Mouse (Mus musculus) liver, adult (tissue): ENCODE results near the gene Dmtf1.

Source experiments
- GATA4 ChIP-seq: IDR thresholded peaks from 2 replicates; pipeline ENCODE4 v1.6.1; 2014; ENCODE audit warnings: mild to moderate bottlenecking, low read length; ENCODE audit not compliant: insufficient replicate concordance

Dmtf1 gene

GRCm38 (mm10) chr5:9114162-9114561, 47.4 kb downstream of the Dmtf1 start:
- no peak for TF ChIP-seq GATA4

- TF ChIP-seq GATA4, result no peak
These were observed 49.8 kb downstream of the Dmtf1 start for GRCm38 (mm10) chr5:9111759-9112158.

DNA sequence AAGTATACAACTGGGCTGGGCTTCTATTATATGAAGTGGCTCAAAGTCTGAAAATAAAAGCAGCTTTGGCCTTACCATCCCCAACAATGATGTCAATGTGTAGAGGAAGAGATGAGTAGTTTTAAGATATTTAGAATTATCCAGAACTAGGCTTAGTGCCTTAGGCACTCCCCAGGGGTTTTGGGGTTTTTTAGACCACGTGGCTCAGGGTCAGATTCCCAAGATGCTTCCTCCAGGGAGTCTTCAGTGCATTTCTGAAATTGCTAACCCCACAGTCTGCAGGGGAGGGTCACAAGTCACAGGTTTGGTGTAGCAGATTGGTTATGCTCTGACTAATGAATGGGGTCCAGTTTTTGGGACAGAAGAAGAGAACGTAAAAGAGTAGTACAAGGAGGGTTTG, 50.3 kb downstream of the Dmtf1 start:
- no peak for TF ChIP-seq GATA4

DNA sequence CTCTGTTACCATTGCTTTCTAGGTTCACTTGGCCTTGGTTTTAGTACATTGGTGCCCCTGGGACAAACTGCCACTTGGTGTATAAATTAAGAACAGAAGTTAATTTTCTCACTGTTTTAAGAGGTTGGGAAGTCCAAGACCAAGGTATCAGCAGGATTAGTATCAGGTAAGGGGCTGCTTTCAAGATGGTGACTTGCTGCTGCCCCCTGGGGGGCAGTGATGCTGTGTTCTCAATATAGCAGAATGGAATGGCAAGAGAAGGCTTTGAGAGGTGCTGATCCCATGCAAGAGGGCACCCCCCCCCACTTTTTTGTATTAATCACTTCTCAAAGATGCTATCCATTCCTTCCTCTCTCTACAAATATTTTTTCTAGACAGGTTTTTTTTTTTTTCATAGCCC, 52.0 kb downstream of the Dmtf1 start:
- no peak for TF ChIP-seq GATA4

DNA sequence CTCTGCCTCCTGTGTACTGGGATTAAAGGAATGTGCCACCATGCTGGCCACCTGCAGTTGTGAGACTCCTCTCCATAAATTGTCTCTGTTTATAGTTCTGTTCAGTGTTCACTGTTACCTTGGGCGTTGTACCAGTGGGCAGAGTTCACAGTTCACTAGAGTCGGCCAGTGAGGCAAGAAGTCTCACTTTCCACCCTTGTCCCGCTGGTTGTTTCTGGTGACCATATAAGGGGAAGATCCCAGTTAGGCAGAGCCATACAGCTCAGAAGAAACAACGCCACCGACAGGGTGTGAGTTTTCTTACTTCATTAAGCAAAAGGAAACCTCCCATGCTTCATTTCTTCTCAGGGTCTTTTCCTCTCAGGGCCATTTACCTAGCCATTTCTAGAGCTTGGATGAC, 53.1 kb downstream of the Dmtf1 start:
- no peak for TF ChIP-seq GATA4

DNA sequence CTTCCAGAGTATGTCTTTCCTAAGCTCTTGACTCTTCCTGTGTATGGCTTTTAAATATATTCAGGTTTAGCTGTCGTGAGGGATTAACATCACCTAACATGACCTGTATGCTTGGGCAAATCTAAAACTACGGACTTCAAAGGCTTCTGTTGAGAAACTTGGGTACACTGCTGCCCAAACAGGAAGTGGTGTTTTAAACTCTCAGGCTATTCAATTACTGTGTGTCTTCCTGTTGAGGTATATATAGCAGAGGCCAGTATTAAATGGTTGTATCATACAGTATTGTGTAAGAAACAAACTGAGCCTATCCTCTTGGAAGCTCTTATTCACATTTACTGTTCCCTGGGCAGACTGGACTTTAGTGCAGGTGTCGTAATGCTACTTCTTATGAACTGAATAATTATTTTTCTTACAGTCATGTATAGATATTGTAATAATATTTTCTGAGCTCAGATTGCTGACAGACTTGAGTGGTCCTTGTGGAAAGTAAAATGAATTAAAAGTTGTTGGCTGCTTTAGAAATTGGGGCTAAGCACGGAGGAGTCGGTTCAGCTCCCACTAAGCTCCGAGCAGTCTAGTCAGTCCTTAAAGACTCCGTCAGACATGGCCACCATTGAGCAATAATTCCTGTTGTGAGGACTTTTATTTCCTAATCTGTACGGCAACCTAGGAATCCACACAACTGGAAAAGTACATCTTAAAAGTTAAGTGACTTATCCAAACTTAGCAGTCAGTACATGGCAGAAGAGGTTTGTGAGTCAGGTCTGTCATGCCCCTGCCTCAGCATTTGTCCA, 54.1 kb downstream of the Dmtf1 start:
- TF ChIP-seq GATA4, result no peak

GRCm38 (mm10) chr5:9106806-9107205, 54.8 kb downstream of the Dmtf1 start:
- no peak for TF ChIP-seq GATA4

DNA sequence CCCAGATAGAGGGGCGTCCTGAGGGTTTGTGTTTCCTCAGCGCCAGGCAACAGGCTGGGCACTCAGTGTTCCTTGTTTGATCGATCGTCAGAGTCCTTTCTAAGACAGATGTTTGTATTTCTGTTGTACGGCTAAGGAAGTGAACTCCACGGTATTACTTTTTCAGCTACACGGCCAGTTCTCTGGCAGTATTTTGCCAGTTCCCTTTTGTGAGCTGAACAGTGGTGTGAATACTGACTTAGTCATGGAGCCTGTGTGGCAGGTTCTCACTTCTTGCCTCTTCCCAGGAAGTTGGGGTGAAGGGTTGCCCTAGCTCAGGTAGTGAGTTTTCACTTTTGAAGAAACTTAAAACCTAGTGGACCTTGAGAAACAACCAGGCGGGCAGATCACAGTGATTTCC, 57.6 kb downstream of the Dmtf1 start:
- no peak for TF ChIP-seq GATA4

- no peak for TF ChIP-seq GATA4
These were observed 58.9 kb downstream of the Dmtf1 start for GRCm38 (mm10) chr5:9102696-9103095.

DNA sequence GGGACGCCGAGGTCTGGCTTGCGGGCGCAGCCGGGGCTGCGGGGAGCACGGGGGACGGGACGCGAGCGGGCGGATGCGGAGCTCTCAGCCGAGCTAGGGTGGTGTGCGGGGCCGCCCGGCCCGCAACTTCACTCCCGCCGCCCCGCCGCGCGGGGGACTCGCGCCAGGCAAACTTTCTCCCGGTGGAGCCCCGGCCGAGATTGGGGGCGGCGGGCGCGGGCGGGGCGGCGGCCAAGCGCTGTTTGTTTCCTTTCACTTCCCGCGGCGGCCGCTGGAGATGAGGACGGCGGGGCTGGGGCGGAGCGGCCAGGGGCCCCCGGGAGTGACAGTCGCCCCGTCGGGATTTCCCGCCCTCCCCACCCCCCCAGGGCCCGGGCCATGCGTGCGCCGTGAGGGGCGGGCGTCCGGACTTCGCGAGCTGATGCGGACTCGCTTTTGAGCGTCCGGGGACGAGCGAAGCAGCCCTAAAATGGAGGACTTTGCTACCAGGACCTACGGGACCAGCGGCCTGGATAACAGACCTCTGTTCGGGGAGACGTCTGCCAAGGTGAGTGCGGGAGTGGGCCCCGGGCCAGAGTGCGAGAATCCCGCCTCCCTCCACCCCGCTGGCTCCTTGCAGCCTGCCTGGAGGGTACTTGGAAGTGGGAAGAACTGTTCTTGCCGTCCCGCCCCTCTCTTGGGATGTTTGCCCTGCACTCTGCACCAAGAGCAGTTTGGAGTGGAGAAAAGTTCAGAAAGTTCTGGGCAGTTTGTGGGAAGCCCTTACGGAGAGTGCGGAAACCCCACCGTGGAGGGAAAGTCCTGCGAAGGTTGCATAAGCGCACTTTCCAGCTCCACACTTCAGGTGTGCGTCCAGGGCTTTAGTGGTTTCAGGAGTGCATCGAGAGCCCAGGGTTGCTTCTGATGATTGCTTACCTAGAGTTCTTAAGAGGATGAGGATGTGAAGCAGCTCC, 60.5 kb downstream of the Dmtf1 start:
- no peak for TF ChIP-seq GATA4

GRCm38 (mm10) chr5:9100207-9100848, 61.2 kb downstream of the Dmtf1 start, which contains the start of gene Tmem243:
TSS of gene Tmem243 (plus strand) at chr5:9100668.
- no peak for TF ChIP-seq GATA4

- TF ChIP-seq GATA4, result no peak
These were observed 68.1 kb downstream of the Dmtf1 start for GRCm38 (mm10) chr5:9093490-9093889.

GRCm38 (mm10) chr5:9092716-9093115, 68.9 kb downstream of the Dmtf1 start:
- TF ChIP-seq GATA4, result no peak

DNA sequence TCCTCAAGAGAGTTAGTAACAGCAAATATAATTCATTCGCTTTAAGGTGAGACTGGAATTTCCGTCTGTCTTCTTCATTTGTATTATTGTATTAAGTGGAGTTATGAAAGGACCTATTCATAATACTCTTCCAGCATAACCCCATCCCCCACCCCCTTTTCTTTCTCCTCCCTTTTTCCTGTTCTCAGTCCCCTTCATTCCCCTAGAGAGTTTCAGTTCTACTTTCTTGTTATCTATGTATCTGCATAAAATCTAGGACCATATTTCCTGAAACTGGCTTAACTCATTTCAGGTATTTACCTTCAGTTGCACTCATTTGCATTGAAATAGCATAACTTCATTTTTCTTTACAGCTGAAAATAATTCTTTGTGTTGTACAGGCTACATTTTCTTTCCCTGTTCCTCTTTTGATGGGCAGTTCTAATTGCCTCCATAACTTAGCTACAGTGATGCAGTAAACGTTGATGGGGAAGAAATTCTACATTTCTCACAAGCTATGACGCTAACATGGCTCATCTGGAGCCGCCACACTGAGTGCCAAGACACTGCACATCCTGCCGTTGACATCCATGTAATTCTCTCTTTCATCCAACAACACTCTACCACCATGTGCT, 71.0 kb downstream of the Dmtf1 start:
- TF ChIP-seq GATA4, result no peak
